Mouse (Mus musculus): Measurements from ENCODE around the gene Neurl4. TPM values are rescaled to one million over a fixed set of nuclear protein-coding genes. Genes with fewer than 3 reads are reported as not detected.

Gene Neurl4
- polyA plus RNA-seq, 1 experiment from 2014 or later, result 13.3 TPM

- no peak for ATAC-seq (replicated peaks; ENCODE audit: low FRiP score, low TSS enrichment, low read depth)
- WGBS, result 59% methylated on average over 9 of the region's 9 CpGs
- H3K27me3 ChIP-seq (replicated peaks; ENCODE audit: control insufficient read depth, insufficient read depth, low read length), result no peaks in the 10 kb centered on the region
- no peaks in the 10 kb centered on the region for H3K4me1 ChIP-seq (replicated peaks; ENCODE audit: control insufficient read depth, insufficient read depth, low read length)
- no peaks in the 10 kb centered on the region for H3K9me3 ChIP-seq (ENCODE audit: control insufficient read depth, low read length)
- no peak overlapping the region for H3K9ac ChIP-seq (ENCODE audit: low read length)
- H3K36me3 ChIP-seq (ENCODE audit: control insufficient read depth, insufficient read depth, low read length), result no peaks in the 10 kb centered on the region
- no peak overlapping the region for H3K4me2 ChIP-seq (ENCODE audit: low read length)
- H3K27ac ChIP-seq (ENCODE audit: low read depth), result no peak overlapping the region
- no peak overlapping the region for H3K4me3 ChIP-seq (ENCODE audit: low read depth, low read length)
- no peak for DNase-seq (ENCODE audit: low spot score)
Measured at GRCm38 (mm10) chr11:69867335-69867734, 33.5 kb upstream of the Neurl4 start.

GRCm38 (mm10) chr11:69870289-69871069 lies 30.4 kb upstream of the Neurl4 start:
- ATAC-seq (replicated peaks; ENCODE audit: low FRiP score, low TSS enrichment, low read depth), result no peak
- no peak overlapping the region for H3K4me3 ChIP-seq (ENCODE audit: low read depth, low read length)
- H3K27me3 ChIP-seq (replicated peaks; ENCODE audit: control insufficient read depth, insufficient read depth, low read length), result no peaks in the 10 kb centered on the region
- H3K4me2 ChIP-seq (ENCODE audit: low read length), result no peak overlapping the region
- no peak overlapping the region for H3K27ac ChIP-seq (ENCODE audit: low read depth)
- no peaks in the 10 kb centered on the region for H3K4me1 ChIP-seq (replicated peaks; ENCODE audit: control insufficient read depth, insufficient read depth, low read length)
- no peaks in the 10 kb centered on the region for H3K9me3 ChIP-seq (ENCODE audit: control insufficient read depth, low read length)
- DNase-seq (ENCODE audit: low spot score), result no peak
- WGBS, result 92% methylated on average over 2 of the region's 2 CpGs
- H3K9ac ChIP-seq (ENCODE audit: low read length), result no peak overlapping the region
- H3K36me3 ChIP-seq (ENCODE audit: control insufficient read depth, insufficient read depth, low read length), result no peaks in the 10 kb centered on the region

GRCm38 (mm10) chr11:69871822-69872221 lies 29.1 kb upstream of the Neurl4 start:
- 88% methylated on average over 7 of the region's 7 CpGs for WGBS

GRCm38 (mm10) chr11:69872451-69872850 lies 28.4 kb upstream of the Neurl4 start:
- H3K4me2 ChIP-seq (ENCODE audit: low read length), result no peak overlapping the region
- ATAC-seq (replicated peaks; ENCODE audit: low FRiP score, low TSS enrichment, low read depth) (no peak), DNase-seq (ENCODE audit: low spot score) (no peak)
- WGBS, result 78% methylated on average over 4 of the region's 4 CpGs
- peaks cover 7% of the 10 kb centered on the region; the same call in 1 of the 2 replicates for H3K4me1 ChIP-seq (replicated peaks; ENCODE audit: control insufficient read depth, insufficient read depth, low read length)
- H3K4me3 ChIP-seq (ENCODE audit: low read depth, low read length), result no peak overlapping the region
- no peaks in the 10 kb centered on the region for H3K9me3 ChIP-seq (ENCODE audit: control insufficient read depth, low read length)
- H3K27me3 ChIP-seq (replicated peaks; ENCODE audit: control insufficient read depth, insufficient read depth, low read length), result no peaks in the 10 kb centered on the region
- no peak overlapping the region for H3K9ac ChIP-seq (ENCODE audit: low read length)
- no peaks in the 10 kb centered on the region for H3K36me3 ChIP-seq (ENCODE audit: control insufficient read depth, insufficient read depth, low read length)
- H3K27ac ChIP-seq (ENCODE audit: low read depth), result no peak overlapping the region

More at GRCm38 (mm10) chr11:69871822-69872221, 29.1 kb upstream of the Neurl4 start:
- ATAC-seq (replicated peaks; ENCODE audit: low FRiP score, low TSS enrichment, low read depth) (no peak), DNase-seq (ENCODE audit: low spot score) (no peak)
- H3K9me3 ChIP-seq (ENCODE audit: control insufficient read depth, low read length), result no peaks in the 10 kb centered on the region
- no peak overlapping the region for H3K27ac ChIP-seq (ENCODE audit: low read depth)
- H3K9ac ChIP-seq (ENCODE audit: low read length), result no peak overlapping the region
- no peak overlapping the region for H3K4me2 ChIP-seq (ENCODE audit: low read length)
- H3K4me3 ChIP-seq (ENCODE audit: low read depth, low read length), result no peak overlapping the region
- H3K4me1 ChIP-seq (replicated peaks; ENCODE audit: control insufficient read depth, insufficient read depth, low read length), result peaks cover 7% of the 10 kb centered on the region; the same call in 1 of the 2 replicates
- no peaks in the 10 kb centered on the region for H3K36me3 ChIP-seq (ENCODE audit: control insufficient read depth, insufficient read depth, low read length)
- no peaks in the 10 kb centered on the region for H3K27me3 ChIP-seq (replicated peaks; ENCODE audit: control insufficient read depth, insufficient read depth, low read length)

- Histone ChIP-seq H3K4me2 (ENCODE audit: low read length) (no peak overlapping the region), H3K9ac (ENCODE audit: low read length) (no peak overlapping the region), H3K9me3 (ENCODE audit: control insufficient read depth, low read length) (no peaks in the 10 kb centered on the region), H3K4me3 (ENCODE audit: low read depth, low read length) (no peak overlapping the region), H3K4me1 (replicated peaks; ENCODE audit: control insufficient read depth, insufficient read depth, low read length) (peaks cover 21% of the 10 kb centered on the region), H3K27me3 (replicated peaks; ENCODE audit: control insufficient read depth, insufficient read depth, low read length) (no peaks in the 10 kb centered on the region), H3K36me3 (ENCODE audit: control insufficient read depth, insufficient read depth, low read length) (no peaks in the 10 kb centered on the region), H3K27ac (ENCODE audit: low read depth) (0 out of 2 replicates have a peak overlapping the region, but pooled peaks have one; percentile 8)
- DNase-seq (ENCODE audit: low spot score), result no peak
- ATAC-seq (replicated peaks; ENCODE audit: low FRiP score, low TSS enrichment, low read depth), result no peak
- 48% methylated on average over 7 of the region's 7 CpGs for WGBS
Measured at GRCm38 (mm10) chr11:69876186-69876585, 24.7 kb upstream of the Neurl4 start.

- 5% methylated on average over 12 of the region's 12 CpGs for WGBS
- 0 out of 2 replicates have a peak, but pooled peaks have one; percentile 6 for ATAC-seq (replicated peaks; ENCODE audit: low FRiP score, low TSS enrichment, low read depth)
Measured at GRCm38 (mm10) chr11:69876867-69877266, 24.0 kb upstream of the Neurl4 start.

GRCm38 (mm10) chr11:69877878-69878277 lies 23.0 kb upstream of the Neurl4 start, which contains the start of gene Tmem95:
TSS of gene Tmem95 (minus strand) at chr11:69878018.
- Histone ChIP-seq H3K27ac (ENCODE audit: low read depth) (peak within 1 kb of the TSS; percentile 22; the same call in 1 of the 2 replicates), H3K27me3 (replicated peaks; ENCODE audit: control insufficient read depth, insufficient read depth, low read length) (no peaks in the 10 kb centered on the region), H3K4me2 (ENCODE audit: low read length) (peak within 1 kb of the TSS; percentile 16; the same call in 1 of the 2 replicates), H3K9ac (ENCODE audit: low read length) (no peak within 1 kb of the TSS), H3K4me1 (replicated peaks; ENCODE audit: control insufficient read depth, insufficient read depth, low read length) (peaks cover 28% of the 10 kb centered on the region), H3K4me3 (ENCODE audit: low read depth, low read length) (no peak within 1 kb of the TSS), H3K9me3 (ENCODE audit: control insufficient read depth, low read length) (no peaks in the 10 kb centered on the region), H3K36me3 (ENCODE audit: control insufficient read depth, insufficient read depth, low read length) (no peaks in the 10 kb centered on the region)
- DNase-seq (ENCODE audit: low spot score), result no peak
- ATAC-seq (replicated peaks; ENCODE audit: low FRiP score, low TSS enrichment, low read depth), result no peak
- WGBS, result 89% methylated on average over 11 of the region's 11 CpGs

More at GRCm38 (mm10) chr11:69876867-69877266, 24.0 kb upstream of the Neurl4 start:
- peak overlapping the region; percentile 22; the same call in 1 of the 2 replicates for H3K27ac ChIP-seq (ENCODE audit: low read depth)
- H3K9me3 ChIP-seq (ENCODE audit: control insufficient read depth, low read length), result no peaks in the 10 kb centered on the region
- H3K36me3 ChIP-seq (ENCODE audit: control insufficient read depth, insufficient read depth, low read length), result no peaks in the 10 kb centered on the region
- H3K4me1 ChIP-seq (replicated peaks; ENCODE audit: control insufficient read depth, insufficient read depth, low read length), result peaks cover 28% of the 10 kb centered on the region
- H3K4me3 ChIP-seq (ENCODE audit: low read depth, low read length), result no peak overlapping the region
- peak overlapping the region; percentile 16; the same call in 1 of the 2 replicates for H3K4me2 ChIP-seq (ENCODE audit: low read length)
- no peak overlapping the region for H3K9ac ChIP-seq (ENCODE audit: low read length)
- H3K27me3 ChIP-seq (replicated peaks; ENCODE audit: control insufficient read depth, insufficient read depth, low read length), result no peaks in the 10 kb centered on the region
- DNase-seq (ENCODE audit: low spot score), result peak; percentile 93

- 84% methylated on average over 3 of the region's 3 CpGs for WGBS
- Histone ChIP-seq H3K9ac (ENCODE audit: low read length) (no peak overlapping the region), H3K4me2 (ENCODE audit: low read length) (no peak overlapping the region), H3K9me3 (ENCODE audit: control insufficient read depth, low read length) (no peaks in the 10 kb centered on the region), H3K4me1 (replicated peaks; ENCODE audit: control insufficient read depth, insufficient read depth, low read length) (peaks cover 28% of the 10 kb centered on the region), H3K4me3 (ENCODE audit: low read depth, low read length) (no peak overlapping the region), H3K27ac (ENCODE audit: low read depth) (no peak overlapping the region), H3K27me3 (replicated peaks; ENCODE audit: control insufficient read depth, insufficient read depth, low read length) (no peaks in the 10 kb centered on the region), H3K36me3 (ENCODE audit: control insufficient read depth, insufficient read depth, low read length) (no peaks in the 10 kb centered on the region)
- no peak for ATAC-seq (replicated peaks; ENCODE audit: low FRiP score, low TSS enrichment, low read depth)
- DNase-seq (ENCODE audit: low spot score), result no peak
Measured at GRCm38 (mm10) chr11:69878399-69878798, 22.5 kb upstream of the Neurl4 start.

Measured in intestine, embryonic 14.5 days (tissue).